Mouse (Mus musculus) CD8-positive naive resting alpha-beta T cell, adult 2 months (primary cell): ENCODE data around the gene Ccl6.
A peak's percentile ranks its signal among the peaks of the same experiment; 100 is the strongest.

Experiments
- DNase-seq, 2 experiments: peaks; one replicate each; pipeline ENCODE4 v3.0.0; 2022; ENCODE audit warnings: low read depth in 2 of 2, low spot score in 2 of 2

Gene Ccl6

DNA sequence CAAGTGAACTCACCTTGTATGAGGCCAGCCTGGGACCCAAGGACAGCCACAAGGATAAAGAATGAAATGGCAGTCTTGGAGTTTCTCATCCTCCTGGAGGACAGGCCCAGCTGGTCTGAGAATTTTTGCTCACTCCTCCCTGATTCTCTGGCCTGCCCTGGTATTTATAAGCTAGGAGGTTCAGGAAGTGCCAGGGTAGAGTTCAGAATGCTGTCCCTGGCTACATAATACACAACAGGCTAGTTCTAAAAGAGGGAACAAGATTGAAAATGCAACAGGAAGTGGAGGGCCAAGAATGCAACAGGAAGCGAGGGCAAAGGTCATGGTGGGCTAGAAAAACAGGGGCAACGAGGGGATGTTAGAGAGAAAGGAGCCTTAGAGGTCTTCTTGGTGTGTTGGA lies at the start of gene Ccl6:
Ccl6 (minus strand) TSS at position 235 of the 400 bp plus-strand sequence.
- no peak for DNase-seq

DNA sequence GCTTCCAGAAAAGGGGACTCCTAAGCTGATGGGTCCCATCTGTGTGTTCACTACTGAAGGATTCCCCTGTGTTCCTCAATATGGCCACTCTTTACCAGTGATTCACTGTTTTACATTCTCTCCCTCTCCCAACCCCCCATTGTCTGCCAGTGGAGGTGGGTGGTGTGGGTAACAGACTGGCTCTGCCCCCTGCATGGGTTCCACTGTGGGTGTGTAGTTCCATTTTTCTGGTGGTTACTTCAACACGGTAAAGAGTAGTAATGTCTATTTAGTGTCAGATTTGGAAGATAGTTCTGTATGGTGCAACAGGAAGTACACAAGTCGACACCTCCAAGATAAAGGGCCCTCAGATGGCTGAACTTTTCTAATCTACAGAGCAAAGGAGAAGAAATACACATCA lies 48.3 kb upstream of the Ccl6 start:
- DNase-seq: no peak

DNA sequence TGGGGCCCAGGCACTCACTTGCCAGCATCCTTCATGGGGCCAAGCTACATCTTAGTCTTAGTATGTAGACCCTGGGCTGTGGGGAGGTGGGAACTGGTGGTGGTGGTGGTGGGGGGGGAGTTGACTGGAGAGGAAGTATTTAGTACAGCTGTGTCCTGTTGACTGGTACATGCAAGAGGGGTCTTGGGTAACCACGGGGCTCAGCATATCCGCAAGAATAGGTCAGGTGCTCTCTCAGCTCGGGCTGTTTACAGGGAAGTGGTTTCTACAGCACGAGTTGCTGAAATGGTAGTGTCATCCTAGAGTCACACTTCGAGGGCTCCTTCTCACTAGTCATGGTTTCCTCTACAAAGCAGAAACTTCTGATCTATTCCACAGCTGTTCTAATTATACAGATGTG lies 47.3 kb upstream of the Ccl6 start:
- DNase-seq: peak; percentile 50 to 65

DNA sequence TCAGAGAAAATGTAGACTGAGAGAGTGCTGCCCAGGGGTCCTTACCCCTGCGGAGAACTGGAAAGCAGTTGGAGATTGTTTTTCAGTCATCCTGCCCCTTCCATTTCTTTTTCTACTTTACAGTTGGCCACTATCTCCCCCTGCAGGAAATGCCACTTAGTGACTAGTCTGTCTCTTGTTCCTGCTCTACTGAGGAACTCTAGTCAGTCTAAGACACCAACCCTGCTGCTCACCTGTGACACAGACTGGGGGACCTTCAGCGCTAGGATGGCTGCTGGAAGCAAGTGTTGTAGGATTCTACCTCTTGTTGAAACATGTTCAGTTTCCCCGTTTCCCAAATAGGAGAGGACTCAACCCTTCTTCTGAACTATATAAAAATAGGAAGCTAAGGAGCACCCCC lies 46.6 kb upstream of the Ccl6 start:
- peak; percentile 23 to 60 for DNase-seq

DNA sequence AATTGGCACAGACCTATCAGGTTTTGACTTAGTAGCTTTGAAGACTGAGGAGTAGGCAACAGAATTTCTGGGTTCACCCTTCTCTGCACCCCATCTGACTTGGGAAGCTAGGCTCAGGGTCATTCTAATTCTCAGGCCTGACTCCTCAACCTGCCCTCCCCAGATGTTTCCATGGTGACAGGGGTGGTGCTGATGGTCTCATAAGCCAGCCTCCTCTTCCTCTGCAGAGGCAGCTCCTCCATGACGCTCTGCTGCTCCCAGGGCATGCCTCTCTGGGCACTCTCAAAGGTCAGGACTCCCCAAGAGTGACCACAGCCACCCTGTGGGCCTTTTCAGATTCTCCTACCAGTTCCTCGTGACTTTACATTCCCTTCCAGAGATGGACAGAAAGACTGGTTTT lies 46.0 kb upstream of the Ccl6 start:
- no peak for DNase-seq

DNA sequence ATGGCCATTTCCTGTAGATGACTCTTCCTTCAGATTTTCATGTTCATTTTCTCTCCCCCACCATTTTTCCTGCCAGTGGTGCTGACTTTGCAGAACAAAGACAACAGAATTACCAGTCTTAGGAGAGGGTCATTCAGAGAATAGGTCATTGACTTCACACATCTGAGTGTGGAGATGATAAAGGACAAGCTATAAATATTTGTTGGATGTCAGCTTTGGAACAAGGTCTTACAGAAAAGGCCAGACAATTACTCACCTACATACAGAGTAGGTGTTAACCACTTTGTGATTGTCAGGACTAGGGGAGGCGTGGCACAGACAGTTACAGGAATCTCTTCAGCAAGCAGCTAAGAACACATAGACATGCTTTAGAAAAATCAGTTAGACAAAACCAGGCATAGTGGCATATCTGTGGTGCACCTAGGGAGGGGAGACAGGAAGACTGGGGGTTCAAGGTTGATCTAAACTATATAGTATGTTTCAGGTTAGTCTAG lies 43.9 kb upstream of the Ccl6 start:
- no peak for DNase-seq

DNA sequence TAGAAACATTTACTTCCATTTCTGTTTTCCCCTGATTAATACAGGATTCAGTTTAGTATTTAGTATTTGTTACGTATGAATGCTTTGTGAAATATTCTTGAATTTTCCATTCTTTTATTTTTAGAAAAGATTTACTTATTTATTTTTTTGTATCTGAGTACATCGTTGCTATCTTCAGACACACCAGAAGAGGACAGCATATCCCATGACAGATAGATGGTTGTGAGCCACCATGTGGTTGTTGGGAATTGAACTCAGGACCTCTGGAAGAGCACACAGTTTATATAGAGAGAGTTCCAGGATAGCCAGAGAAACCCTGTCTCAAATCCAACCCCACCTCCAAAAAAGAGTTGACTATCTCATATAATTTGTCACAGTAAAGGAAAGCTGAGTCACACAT lies 42.0 kb upstream of the Ccl6 start:
- no peak for DNase-seq

DNA sequence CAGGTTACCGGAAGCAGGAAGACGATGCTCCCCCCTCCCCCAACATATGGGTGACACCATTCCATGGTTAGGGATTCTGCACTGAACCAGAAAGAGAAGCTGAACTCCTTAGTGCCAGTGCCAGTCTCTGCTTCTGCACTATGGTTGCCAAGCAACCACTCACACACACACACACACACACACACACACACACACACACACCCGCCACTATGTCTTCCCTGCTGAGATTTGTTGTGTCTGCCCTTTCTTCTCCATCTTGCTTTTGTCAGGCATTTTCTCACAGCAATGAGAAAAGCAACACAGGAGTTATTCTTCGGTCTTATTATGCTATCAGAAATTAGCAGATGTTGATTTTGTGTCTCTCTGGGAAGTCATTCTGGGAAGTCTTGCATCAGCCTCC lies 41.5 kb upstream of the Ccl6 start:
- no peak for DNase-seq

DNA sequence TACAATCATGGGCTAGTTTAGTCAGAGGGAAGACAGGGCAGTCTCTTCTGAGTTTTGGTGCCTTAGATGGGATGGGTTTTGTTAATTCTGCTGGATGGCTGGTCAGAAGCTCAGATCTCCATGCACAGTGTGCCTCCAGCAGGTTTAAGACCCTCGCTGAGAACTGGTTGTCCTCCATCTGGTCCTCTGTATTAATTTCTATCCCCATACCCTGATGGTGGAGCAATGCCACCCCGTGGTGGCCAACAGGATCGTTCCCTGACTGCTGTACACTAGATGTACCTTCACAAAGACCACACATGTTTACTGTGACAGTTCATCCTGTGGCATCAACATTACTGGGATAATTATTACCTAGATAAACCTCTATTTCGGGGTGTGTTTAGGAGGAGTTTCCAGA lies 39.9 kb upstream of the Ccl6 start:
- DNase-seq: no peak

DNA sequence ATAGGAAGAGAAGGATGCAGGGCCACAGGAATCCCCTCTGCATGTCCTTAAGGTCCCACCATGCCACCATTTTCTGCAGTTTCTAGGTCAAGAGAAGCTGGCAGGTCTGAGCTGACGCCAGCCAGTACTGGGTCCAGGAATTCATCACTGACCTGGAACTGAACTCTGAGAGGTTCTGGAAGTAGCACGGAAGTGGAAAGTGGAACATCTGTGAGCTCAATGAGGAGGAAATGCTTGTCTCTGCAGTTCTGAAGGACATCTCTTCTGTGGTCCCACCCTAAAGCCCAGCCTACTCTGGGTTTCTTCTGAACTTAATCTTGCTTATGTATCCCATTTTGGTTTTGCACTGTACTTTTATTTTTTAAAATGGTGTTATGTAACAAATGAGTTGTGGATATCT lies 38.2 kb upstream of the Ccl6 start:
- no peak for DNase-seq

DNA sequence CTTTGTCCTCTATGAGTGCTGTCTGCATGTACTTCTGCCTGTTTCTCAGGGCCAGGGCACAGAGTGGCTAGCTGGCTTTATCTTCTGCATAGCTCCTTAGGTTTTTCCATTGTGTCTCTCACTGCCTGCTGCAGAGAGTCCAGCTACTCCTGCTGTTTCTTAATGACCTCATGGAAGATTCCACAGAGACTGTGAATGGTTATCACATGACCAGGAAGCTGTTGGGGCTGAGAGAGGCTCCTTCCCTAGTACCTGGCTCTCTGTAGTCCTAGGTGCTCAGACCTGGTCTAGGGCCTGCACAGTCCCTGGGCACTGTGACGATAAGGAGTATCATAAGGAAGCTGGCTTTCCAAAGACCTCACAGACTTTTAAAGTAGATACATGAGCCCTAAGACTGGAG lies 37.7 kb upstream of the Ccl6 start:
- DNase-seq: no peak

DNA sequence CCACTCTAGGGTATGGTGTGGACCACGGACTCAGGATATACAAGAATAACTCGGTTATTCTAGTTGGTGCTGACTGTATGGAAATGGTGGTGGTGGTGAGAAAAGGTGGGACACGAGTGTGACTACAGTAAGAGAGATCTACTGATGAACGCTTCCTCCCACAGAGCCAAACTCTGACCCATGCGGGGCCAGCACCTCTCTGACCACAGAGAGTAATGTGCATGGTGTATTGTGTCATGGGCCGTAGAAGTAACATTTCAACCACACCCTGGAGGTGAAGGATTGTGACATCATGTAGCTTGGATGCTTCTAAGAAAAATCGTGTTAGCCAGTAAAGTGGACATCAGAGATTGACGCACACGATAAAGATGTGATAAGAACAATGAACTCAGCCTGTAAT lies 35.9 kb upstream of the Ccl6 start:
- DNase-seq: no peak

DNA sequence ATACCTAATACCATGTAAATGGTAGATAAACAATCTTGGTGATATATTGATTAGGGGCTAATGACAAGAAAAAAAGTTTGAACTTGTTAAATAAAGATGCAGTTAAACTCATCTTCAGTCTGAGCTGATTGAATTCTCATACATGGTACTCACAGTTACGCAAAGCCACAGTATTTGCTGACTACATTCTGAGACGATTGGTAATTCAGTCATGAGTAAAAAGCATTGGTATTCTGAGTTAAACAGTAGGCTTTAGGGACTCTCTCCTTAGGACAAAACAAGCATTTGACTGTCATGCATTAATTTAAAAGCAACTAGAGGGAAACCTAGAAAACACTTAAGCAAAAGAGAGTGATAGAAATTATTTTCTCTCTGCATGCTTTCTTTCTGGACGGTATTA lies 30.7 kb upstream of the Ccl6 start:
- DNase-seq: no peak

DNA sequence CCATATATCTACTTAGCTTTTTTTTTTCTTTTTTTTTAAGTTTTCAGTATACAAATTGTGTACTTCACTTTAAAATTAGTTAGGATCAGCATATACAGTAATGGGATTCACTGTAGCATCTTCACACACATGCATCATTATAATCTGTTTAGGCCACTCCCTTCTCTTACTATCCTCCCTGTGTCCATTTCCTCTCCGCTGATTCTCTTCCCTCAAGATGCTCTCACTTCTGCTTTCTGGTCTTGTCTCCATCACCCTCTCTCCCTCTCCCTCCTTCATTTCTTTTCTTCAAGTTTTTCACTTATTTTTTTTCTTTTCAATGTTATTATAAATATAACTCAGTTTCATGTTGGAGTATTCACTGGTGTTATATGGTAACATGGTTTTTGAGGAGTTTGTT lies 26.1 kb upstream of the Ccl6 start:
- DNase-seq: no peak

DNA sequence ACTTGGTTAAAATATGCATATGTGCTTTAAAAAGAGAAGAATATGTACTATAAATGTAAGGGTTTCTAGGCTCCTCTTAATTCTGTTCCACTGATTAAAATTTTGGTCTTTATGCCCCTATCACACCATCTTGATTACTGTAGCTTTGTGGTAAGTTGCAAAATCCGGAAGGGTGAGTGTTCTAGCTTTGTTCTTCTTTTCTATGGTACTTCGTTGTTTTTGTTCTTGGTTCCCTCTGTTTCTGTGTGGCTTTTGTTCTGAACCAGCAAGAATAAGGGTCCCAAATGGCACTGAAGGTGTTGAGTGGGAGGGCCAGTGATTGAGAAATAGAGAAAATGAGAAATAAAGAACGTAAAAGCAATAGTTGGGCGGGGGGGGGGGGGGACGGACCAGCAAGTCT lies 25.4 kb upstream of the Ccl6 start:
- DNase-seq: no peak

DNA sequence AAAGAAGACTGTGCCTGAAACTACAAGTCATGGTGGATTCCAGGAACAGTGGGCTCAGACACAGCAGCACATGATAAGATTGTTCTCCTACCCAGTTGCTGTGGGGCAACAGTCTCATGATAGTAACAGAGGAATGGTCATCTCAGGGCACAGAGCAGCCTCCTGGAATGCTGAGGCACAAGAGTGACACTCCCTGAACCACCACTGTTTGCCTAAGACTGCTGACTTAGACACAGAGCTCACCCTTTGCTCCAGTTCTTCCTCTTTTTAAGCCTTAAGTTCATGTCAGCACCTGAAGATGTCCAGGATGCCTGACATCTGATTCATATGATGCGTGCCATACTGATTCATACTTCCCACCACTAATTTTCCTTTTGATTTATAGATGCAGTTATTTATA lies 23.7 kb upstream of the Ccl6 start:
- no peak for DNase-seq

DNA sequence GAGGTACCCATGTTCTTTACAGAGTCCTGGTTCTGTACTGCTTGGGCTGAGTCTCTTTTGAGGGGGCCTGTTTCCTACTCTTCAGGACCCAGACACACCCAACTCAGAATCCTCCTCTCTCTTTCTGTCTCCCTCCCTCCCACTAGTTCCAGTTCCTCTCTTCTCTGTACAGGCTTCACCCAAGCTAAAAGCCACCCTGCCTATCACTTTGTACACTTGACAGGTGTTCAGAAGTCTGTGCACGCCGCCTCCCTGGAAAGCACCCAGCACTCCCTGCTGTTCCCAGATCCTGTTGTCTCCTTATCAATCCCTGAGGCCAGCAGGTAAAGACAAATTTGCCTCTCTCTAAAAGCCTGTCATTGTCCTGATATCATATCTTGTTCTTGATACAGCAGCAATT lies 18.0 kb upstream of the Ccl6 start:
- DNase-seq: no peak

DNA sequence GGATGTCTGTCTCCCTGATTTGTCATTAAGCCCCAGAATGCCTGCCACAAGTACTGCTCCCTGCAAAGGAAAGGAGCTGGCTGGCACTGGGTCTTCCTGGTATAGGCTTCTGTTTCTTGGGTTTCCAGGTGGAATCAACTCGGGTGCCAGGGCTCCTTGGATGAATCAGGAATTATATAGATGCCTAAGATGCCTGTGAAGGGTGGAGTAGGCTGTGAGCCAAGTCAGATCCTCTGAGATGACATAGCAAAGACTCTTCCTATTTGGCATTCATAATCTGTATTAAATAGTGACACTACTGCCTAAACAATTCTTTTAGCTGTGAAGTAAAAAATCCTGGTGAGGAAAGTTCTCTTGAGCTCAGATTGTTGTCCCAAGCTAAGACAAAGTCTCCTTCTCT lies 13.5 kb upstream of the Ccl6 start:
- DNase-seq: no peak

DNA sequence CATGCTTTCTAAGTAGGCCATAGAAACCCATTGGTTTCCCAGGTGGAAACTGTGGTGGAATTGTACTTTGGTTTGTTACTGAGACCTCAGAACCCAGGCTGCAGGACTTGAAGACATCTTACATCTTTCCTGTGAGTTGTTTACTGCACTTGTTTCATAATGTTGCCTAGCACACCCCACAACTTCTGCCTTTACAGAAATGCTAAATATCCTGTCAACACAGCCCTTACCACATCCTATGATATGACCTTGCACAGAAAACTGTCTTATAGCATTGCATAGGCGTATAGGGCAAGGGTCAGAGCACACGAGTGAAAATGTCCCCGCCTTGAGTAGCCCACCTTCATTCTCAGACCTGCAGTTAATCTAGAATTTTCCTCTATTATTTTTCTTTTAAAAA lies 12.6 kb upstream of the Ccl6 start:
- no peak for DNase-seq

DNA sequence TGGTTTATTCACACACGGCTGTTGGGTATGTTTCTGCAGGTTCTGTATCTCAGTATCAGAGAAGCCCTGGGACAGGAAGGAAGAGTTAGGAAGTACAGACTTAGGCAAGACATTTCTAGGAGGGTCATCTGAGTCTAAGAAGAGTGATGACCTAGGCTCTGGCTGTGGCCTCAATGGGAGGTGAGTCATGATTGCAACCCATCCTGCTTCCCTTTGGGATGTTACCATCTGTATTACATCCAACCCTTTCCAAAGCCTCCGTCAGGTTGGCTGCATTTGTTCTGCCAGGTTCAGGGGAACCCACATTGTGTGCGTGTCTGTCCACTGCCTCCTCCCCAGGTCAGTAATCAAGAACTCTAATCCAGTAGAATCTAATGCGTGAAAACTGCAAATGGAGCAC lies 11.8 kb upstream of the Ccl6 start:
- DNase-seq: no peak

DNA sequence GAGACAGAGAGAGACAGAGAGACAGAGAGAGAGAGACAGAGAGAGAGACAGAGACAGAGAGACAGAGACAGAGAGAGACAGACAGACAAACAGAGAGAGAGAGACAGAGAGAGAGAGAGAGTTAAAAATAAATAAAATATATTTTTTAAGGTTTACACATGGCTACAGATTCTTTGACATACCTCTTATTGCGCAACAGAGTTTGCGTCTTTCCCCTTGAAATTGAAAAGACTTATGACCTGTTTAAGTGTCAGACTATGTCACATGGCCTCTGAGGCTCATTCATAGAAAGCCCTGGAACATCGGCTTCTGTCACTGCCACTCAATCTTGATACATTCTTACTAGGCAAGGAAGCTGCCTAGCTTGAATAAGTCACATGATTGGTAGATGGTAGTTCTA lies 10.5 kb upstream of the Ccl6 start:
- no peak for DNase-seq

DNA sequence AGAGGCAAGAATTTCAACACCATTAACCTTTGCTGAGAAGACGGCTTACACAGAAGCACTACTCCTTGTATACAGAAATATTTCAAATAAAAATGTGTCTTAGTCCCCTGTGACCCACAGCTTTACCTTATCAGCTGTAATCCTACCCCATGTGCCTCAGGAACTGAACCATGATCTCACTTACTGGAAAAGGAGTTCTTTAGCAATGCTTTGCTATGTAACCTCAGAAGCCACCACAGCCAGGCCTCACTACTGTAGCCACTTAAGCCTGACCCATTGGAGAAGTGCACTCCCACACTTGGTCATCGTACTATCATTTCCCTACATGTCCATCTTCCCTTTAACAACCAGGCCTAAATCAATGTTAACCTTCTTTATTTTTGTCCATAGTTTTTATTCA lies 7.7 kb upstream of the Ccl6 start:
- DNase-seq: no peak

DNA sequence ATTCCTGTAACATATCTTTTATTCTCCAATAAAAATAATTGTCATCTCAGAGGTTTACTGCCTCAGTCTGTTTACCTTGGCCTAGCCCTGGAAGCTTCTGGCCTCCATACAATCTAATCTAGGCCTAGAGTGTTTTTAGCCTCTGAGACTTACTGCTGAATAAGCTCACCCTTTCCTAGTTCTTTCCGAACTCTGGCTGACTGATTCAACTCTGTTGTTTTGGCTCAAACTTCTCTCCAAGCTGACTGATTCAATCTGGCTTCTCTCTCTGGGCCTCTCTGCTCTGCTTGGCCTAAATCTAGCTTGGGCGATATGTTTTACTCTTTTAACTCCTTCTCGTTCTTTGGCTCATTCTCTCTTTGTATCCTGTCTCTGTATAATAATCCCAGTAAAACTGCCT lies 6.1 kb upstream of the Ccl6 start:
- DNase-seq: no peak

DNA sequence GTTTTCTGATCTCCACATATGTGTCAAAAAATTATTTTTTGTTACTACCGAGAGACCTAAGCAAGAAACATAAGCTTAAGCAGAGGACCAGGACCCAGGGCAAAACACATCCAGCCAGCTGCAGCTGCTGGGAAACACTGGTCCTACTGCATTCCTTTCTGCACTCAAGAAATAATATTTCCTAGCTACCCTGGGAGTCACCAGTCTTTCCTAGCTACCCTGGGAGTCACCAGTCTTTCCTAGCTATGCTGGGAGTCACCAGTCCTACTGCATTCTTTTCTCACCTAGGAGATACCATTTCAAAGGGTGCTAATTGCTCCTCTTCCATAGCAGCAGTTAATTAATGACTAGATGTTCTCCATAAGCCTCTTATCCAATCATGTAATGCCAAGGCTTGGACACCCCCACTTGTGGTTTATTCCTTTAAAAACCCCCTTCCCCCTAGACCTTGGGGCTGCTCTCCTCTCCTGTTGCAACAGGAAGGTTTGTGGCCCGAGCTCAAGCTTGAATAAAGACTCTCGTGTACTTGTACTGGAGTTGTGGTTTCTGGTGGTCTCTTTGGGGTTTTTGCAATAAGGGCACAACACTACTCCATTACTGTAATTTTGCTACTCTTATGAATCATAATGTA lies 5.4 kb upstream of the Ccl6 start:
- no peak for DNase-seq
